Mouse (Mus musculus) CH12.LX (cell line): ENCODE data around the gene Zc3h8. TPM values are rescaled to one million over a fixed set of nuclear protein-coding genes. Genes with fewer than 3 reads are reported as not detected.
A peak's percentile ranks its signal among the peaks of the same experiment; 100 is the strongest.

Experiments used
- DNase-seq: peaks from one replicate; pipeline ENCODE4 v3.0.0-alpha.2; 2013; ENCODE audit errors: extremely low read depth
- H3K27ac ChIP-seq: 2 replicates; pipeline ENCODE4 v1.5.1; 2012; ENCODE audit warnings: low read depth, mild to moderate bottlenecking, control low read depth, moderate library complexity; ENCODE audit not compliant: insufficient read depth
- H3K27me3 ChIP-seq: replicated peaks from 2 replicates; pipeline ENCODE3; 2012; ENCODE audit warnings: inconsistent platforms
- H3K36me3 ChIP-seq, 2 experiments: replicated peaks in 1 of 2; 2 replicates each; pipeline versions ENCODE3 to v1.6.1; 2012; ENCODE audit warnings: inconsistent platforms in 1 of 2, low read length in 1 of 2, mild to moderate bottlenecking in 1 of 2, mixed read lengths in 1 of 2, moderate library complexity in 1 of 2; ENCODE audit not compliant: control insufficient read depth in 1 of 2, insufficient read depth in 1 of 2
- H3K4me1 ChIP-seq, 2 experiments: 2 replicates each; pipeline ENCODE4 v1.6.1; 2012; ENCODE audit warnings: inconsistent platforms in 1 of 2, moderate library complexity in 1 of 2; ENCODE audit not compliant: insufficient read depth in 2 of 2, control insufficient read depth in 1 of 2
- H3K4me2 ChIP-seq: 2 replicates; pipeline ENCODE4 v1.6.1; 2012; ENCODE audit warnings: low read depth, mild to moderate bottlenecking, control low read depth; ENCODE audit not compliant: poor library complexity, insufficient read depth, severe bottlenecking
- H3K4me3 ChIP-seq, 3 experiments: fragments of 150-350 bp in 1 of 3; sonication (generic) in 1 of 3; replicated peaks in 1 of 3; 2 replicates each; pipeline versions ENCODE3 to v1.5.1; 2011 to 2012; ENCODE audit warnings: low read depth in 2 of 3, low read length in 2 of 3, mild to moderate bottlenecking in 2 of 3, moderate library complexity in 2 of 3, control low read depth in 1 of 3, improper control_type of control experiment in 1 of 3, inconsistent platforms in 1 of 3, mixed read lengths in 1 of 3; ENCODE audit not compliant: poor library complexity in 1 of 3
- H3K79me2 ChIP-seq: replicated peaks from 2 replicates; pipeline ENCODE4 v1.6.1; 2012; ENCODE audit warnings: mild to moderate bottlenecking, moderate library complexity; ENCODE audit not compliant: control insufficient read depth, poor library complexity, insufficient read depth, severe bottlenecking; ENCODE audit errors: extremely low read depth
- H3K9ac ChIP-seq: 2 replicates; pipeline ENCODE4 v1.6.1; 2012; ENCODE audit warnings: low read depth, mild to moderate bottlenecking, control low read depth, moderate library complexity; ENCODE audit not compliant: insufficient read depth
- H3K9me3 ChIP-seq: replicated peaks from 2 replicates; pipeline ENCODE3; 2012; ENCODE audit warnings: low read length, inconsistent platforms, mixed read lengths
- BHLHE40 ChIP-seq: IDR thresholded peaks from 2 replicates; pipeline ENCODE4 v1.6.1; 2011; ENCODE audit warnings: mild to moderate bottlenecking, low read depth, low read length, improper control_type of control experiment
- CHD2 ChIP-seq: IDR thresholded peaks from 2 replicates; pipeline ENCODE4 v1.6.1; 2011; ENCODE audit warnings: low read length, improper control_type of control experiment
- CTCF ChIP-seq, 2 experiments: IDR thresholded peaks in 1 of 2; conservative IDR thresholded peaks in 1 of 2; 2 replicates each; pipeline ENCODE4 v1.5.1; 2011 to 2012; ENCODE audit warnings: low read depth in 2 of 2, low read length in 2 of 2, improper control_type of control experiment in 1 of 2, inconsistent platforms in 1 of 2, mild to moderate bottlenecking in 1 of 2, moderate library complexity in 1 of 2
- E2F4 ChIP-seq: IDR thresholded peaks from 2 replicates; pipeline ENCODE4 v1.6.1; 2011; ENCODE audit warnings: low read depth, low read length, improper control_type of control experiment; ENCODE audit not compliant: insufficient replicate concordance
- ELF1 ChIP-seq: IDR thresholded peaks from 2 replicates; pipeline ENCODE4 v1.6.1; 2014; ENCODE audit warnings: low read depth, mild to moderate bottlenecking, inconsistent platforms, low read length, improper control_type of control experiment
- JUN ChIP-seq: IDR thresholded peaks from 2 replicates; pipeline ENCODE4 v1.6.1; 2011; ENCODE audit warnings: low read depth, mild to moderate bottlenecking, low read length, improper control_type of control experiment, moderate library complexity; ENCODE audit not compliant: insufficient read depth
- MAFK ChIP-seq: IDR thresholded peaks from 2 replicates; pipeline ENCODE4 v1.6.1; 2011; ENCODE audit warnings: low read length, improper control_type of control experiment; ENCODE audit not compliant: insufficient replicate concordance
- MAX ChIP-seq: IDR thresholded peaks from 2 replicates; pipeline ENCODE4 v1.6.1; 2011; ENCODE audit warnings: low read length, improper control_type of control experiment
- MYC ChIP-seq: IDR thresholded peaks from 2 replicates; pipeline ENCODE4 v1.6.1; 2011; ENCODE audit warnings: low read depth, mild to moderate bottlenecking, improper control_type of control experiment, low read length
- NRF1 ChIP-seq: IDR thresholded peaks from 2 replicates; pipeline ENCODE4 v1.6.1; 2014; ENCODE audit warnings: low read depth, mild to moderate bottlenecking, inconsistent platforms, low read length, improper control_type of control experiment, moderate library complexity
- POLR2AphosphoS2 ChIP-seq: IDR thresholded peaks from 2 replicates; pipeline ENCODE4 v1.6.1; 2011; ENCODE audit warnings: low read depth, low read length, improper control_type of control experiment
- RAD21 ChIP-seq: IDR thresholded peaks from 2 replicates; pipeline ENCODE4 v1.6.1; 2011; ENCODE audit warnings: low read depth, mild to moderate bottlenecking, low read length, improper control_type of control experiment, moderate library complexity
- SIN3A ChIP-seq: IDR thresholded peaks from 2 replicates; pipeline ENCODE4 v1.6.1; 2012; ENCODE audit warnings: low read length, improper control_type of control experiment, inconsistent platforms
- SMC3 ChIP-seq: IDR thresholded peaks from 2 replicates; pipeline ENCODE4 v1.6.1; 2011; ENCODE audit warnings: low read depth, low read length, improper control_type of control experiment
- TBP ChIP-seq: conservative IDR thresholded peaks from 2 replicates; pipeline ENCODE4 v1.6.1; 2011; ENCODE audit warnings: low read depth, low read length, improper control_type of control experiment
- ZC3H11A ChIP-seq: IDR thresholded peaks from 2 replicates; pipeline ENCODE4 v1.6.1; 2012; ENCODE audit warnings: low read depth, mild to moderate bottlenecking, inconsistent platforms, low read length, improper control_type of control experiment
- ZKSCAN1 ChIP-seq: IDR thresholded peaks from 2 replicates; pipeline ENCODE4 v1.6.1; 2012; ENCODE audit warnings: low read depth, inconsistent platforms, low read length, improper control_type of control experiment, borderline replicate concordance
- ZMIZ1 ChIP-seq: IDR thresholded peaks from 2 replicates; pipeline ENCODE4 v1.6.1; 2012; ENCODE audit warnings: low read depth, mild to moderate bottlenecking, inconsistent platforms, low read length, improper control_type of control experiment
- ZNF384 ChIP-seq: IDR thresholded peaks from 2 replicates; pipeline ENCODE4 v1.6.1; 2012; ENCODE audit warnings: low read depth, low read length, improper control_type of control experiment, inconsistent platforms
- dilution Hi-C: fragments of 300-500 bp; cut with MboI; formaldehyde crosslinking; loops from 2 replicates; pipeline ENCODE4 v1.14.3; 2020; ENCODE audit warnings: low sequenced_read_pairs; ENCODE audit not compliant: extremely low pct_unique_long_range_greater_than_20kb, extremely low pct_ligation_motif_present
- in situ Hi-C: fragments of 300-500 bp; cut with MboI; formaldehyde crosslinking; loops from 3 replicates; pipeline ENCODE4 v1.14.3; 2019; ENCODE audit warnings: low sequenced_read_pairs, low pct_ligation_motif_present, low pct_unique_long_range_greater_than_20kb, mixed read lengths
- polyA plus RNA-seq: library from polyadenylated mRNA; unstranded; fragments of >175 nt; gene quantifications from 2 replicates; pipeline ENCODE4 v1.2.1, GENCODE M21; 2012; ENCODE audit warnings: low read depth; ENCODE audit not compliant: insufficient read length
- total RNA-seq, 2 experiments: library from RNA; depleted of rRNA; stranded (reverse); fragments of 300-350 nt in 1 of 2; fragments of >200 nt in 1 of 2; gene quantifications; 2 replicates each; pipeline ENCODE4 v1.2.3; 2012 to 2014

Zc3h8 gene
- total and polyA plus RNA-seq, 3 experiments, result 8.1 to 15.2 (median 11.7) TPM

GRCm38 (mm10) chr2:128954186-128954585 is 10.3 kb upstream of the Zc3h8 start:
- dilution Hi-C loops (no loop called here), in situ Hi-C loops (no loop called here)
- TF ChIP-seq SIN3A (no peak), ZNF384 (no peak), ZMIZ1 (no peak), MAFK (no peak), TBP (no peak), CHD2 (no peak), NRF1 (no peak), ELF1 (no peak), ZC3H11A (no peak), MAX (no peak), JUN (no peak), BHLHE40 (no peak), E2F4 (no peak), MYC (no peak), ZKSCAN1 (no peak), POLR2AphosphoS2 (no peak)

DNA sequence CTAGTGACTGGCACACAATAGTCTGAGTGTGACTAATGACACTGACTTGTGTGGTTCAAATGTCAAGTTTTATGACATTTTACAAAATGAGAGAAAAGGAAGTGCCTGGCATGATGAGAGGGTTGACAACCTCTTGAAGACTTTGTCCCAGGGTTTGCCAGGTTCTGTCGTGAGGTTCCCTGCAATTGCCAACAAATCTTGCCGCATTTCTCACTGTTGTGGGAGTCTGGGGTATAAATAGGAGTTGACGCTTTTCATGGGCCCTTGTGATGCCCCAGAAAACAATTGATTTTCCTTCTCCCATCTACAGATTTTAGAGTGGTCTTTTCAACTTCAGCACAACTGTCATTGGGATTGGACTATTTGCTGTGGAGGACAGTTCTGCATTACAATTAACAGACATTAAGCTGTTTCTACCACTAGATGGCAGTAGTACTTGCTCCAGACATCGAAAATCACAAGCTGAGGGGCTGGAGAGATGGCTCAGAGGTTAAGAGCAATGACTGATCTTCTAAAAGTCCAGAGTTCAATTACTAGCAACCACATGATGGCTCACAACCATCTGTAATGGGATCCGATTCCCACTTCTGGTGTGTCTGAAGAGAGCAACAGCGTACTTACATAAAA is 4.2 kb upstream of the Zc3h8 start:
- dilution Hi-C loops (no loop called here), in situ Hi-C loops (loop anchor here (25.0 kb wide), 1 partner anchor 314 kb away; no protein-coding TSS in a partner anchor)
- no peaks in the 10 kb centered on the region; a peak in 2 of 4 replicates for H3K4me1 ChIP-seq
- no peak overlapping the region for H3K4me3 ChIP-seq
- H3K9me3 ChIP-seq, result no peaks in the 10 kb centered on the region
- no peaks in the 10 kb centered on the region for H3K36me3 ChIP-seq
- no peaks in the 10 kb centered on the region for H3K27me3 ChIP-seq
- H3K9ac ChIP-seq, result no peak overlapping the region
- no peak overlapping the region for H3K27ac ChIP-seq
- H3K79me2 ChIP-seq, result no peaks in the 10 kb centered on the region; the same call in 1 of the 2 replicates
- TF ChIP-seq RAD21 (peak; percentile 80), SMC3 (peak; percentile 82), TBP (no peak), CTCF (conservative IDR thresholded peaks at IDR 0.05 in 1 of 2, IDR thresholded peaks at IDR 0.05 in 1 of 2; ENCODE audit: low read depth in 2 of 2, low read length in 2 of 2) (peak; percentile 68 to 89)
- H3K4me2 ChIP-seq, result no peak overlapping the region
- DNase-seq, result peak; percentile 65

More at GRCm38 (mm10) chr2:128954186-128954585, 10.3 kb upstream of the Zc3h8 start:
- Histone ChIP-seq H3K4me2 (no peak overlapping the region), H3K27ac (no peak overlapping the region), H3K79me2 (no peaks in the 10 kb centered on the region), H3K4me1 (no peaks in the 10 kb centered on the region), H3K4me3 (no peak overlapping the region), H3K36me3 (no peaks in the 10 kb centered on the region), H3K27me3 (no peaks in the 10 kb centered on the region), H3K9ac (no peak overlapping the region), H3K9me3 (no peaks in the 10 kb centered on the region)
- DNase-seq, result no peak
